Mouse (Mus musculus) lung, postnatal 4 days (tissue): ENCODE data around the gene Gm49391.
A peak's percentile ranks its signal among the peaks of the same experiment; 100 is the strongest.
"Not testable (repeated sequence)": the region's sequence is repeated elsewhere in the genome, so short reads cannot be mapped to it uniquely, and the experiment has no call there.

Experiments used
- DNase-seq, 2 experiments: peaks; one replicate each; pipeline ENCODE4 v3.0.0; 2021

Gene Gm49391

GRCm38 (mm10) chr13:60936500-60936901 lies at the start of gene Gm49391, which contains the start of gene Ctla2a:
Gm49391 (minus strand) TSS chr13:60936571.
Ctla2a (minus strand) TSS chr13:60936625.
- DNase-seq = peak; percentile 59 to 84

- DNase-seq = not testable (repeated sequence)
These were observed 35.9 kb upstream of the Gm49391 start for GRCm38 (mm10) chr13:60972319-60972718.

GRCm38 (mm10) chr13:60963985-60964384 lies 27.6 kb upstream of the Gm49391 start:
- DNase-seq = peak in 1 of 2 experiments; percentile 10

GRCm38 (mm10) chr13:60961706-60962105 lies 25.3 kb upstream of the Gm49391 start:
- DNase-seq = no peak

- not testable (repeated sequence) for DNase-seq
These were observed 5.5 kb upstream of the Gm49391 start, which contains the start of gene Tpbpa for GRCm38 (mm10) chr13:60941884-60942283. Tpbpa (minus strand) TSS chr13:60941984.

GRCm38 (mm10) chr13:60935490-60935889 lies 881 bp downstream of the Gm49391 start, which contains the start of gene Gm49393:
Gm49393 (minus strand) TSS chr13:60935590.
- DNase-seq = not testable (repeated sequence)

GRCm38 (mm10) chr13:60904780-60905179 lies 31.6 kb downstream of the Gm49391 start, which contains the start of gene Tpbpb:
Tpbpb (minus strand) TSS chr13:60904880.
- DNase-seq = not testable (repeated sequence)

- DNase-seq = peak; percentile 63 to 83
These were observed 39.0 kb downstream of the Gm49391 start, which contains the start of gene Ctla2b for GRCm38 (mm10) chr13:60897328-60897727. Ctla2b (minus strand) TSS chr13:60897447.

GRCm38 (mm10) chr13:60896794-60897193 lies 39.6 kb downstream of the Gm49391 start, which contains the start of gene Gm49392:
Gm49392 (minus strand) TSS chr13:60896894.
- not testable (repeated sequence) for DNase-seq

- DNase-seq = no peak
These were observed 40.8 kb downstream of the Gm49391 start for GRCm38 (mm10) chr13:60895406-60896160.

GRCm38 (mm10) chr13:60892301-60892700 lies 44.1 kb downstream of the Gm49391 start:
- DNase-seq = no peak

- no peak for DNase-seq
These were observed 72.1 kb downstream of the Gm49391 start, which contains the start of gene 4930486L24Rik for GRCm38 (mm10) chr13:60864281-60864680. 4930486L24Rik (minus strand) TSS chr13:60864475.

GRCm38 (mm10) chr13:60848241-60849120 lies 87.9 kb downstream of the Gm49391 start:
- peak; percentile 25 to 28 for DNase-seq
